Mouse (Mus musculus) kidney, adult 18-20 months (tissue): ENCODE measurements at regions not wholly inside any gene's neighbourhood (a gene's known extent, or its start where the extent isn't known, plus 50 kb on each side); places are given as distances from the start of the nearest gene placed in this dataset.
"Not testable (repeated sequence)": the region's sequence is repeated elsewhere in the genome, so short reads cannot be mapped to it uniquely, and the experiment has no call there.

Experiments
- DNase-seq: peaks from one replicate; pipeline ENCODE4 v3.0.0; 2021

GRCm38 (mm10) chr7:125183011-125183410, 261.5 kb upstream of the Kdm8 start:
- not testable (repeated sequence) for DNase-seq

GRCm38 (mm10) chr7:125185037-125185679, 259.3 kb upstream of the Kdm8 start:
- no peak for DNase-seq

- DNase-seq: no peak
These were observed 257.3 kb upstream of the Kdm8 start for GRCm38 (mm10) chr7:125187011-125187740.

- DNase-seq: no peak
These were observed 255.5 kb upstream of the Kdm8 start for GRCm38 (mm10) chr7:125188986-125189385.

GRCm38 (mm10) chr7:125190067-125190466, 254.4 kb upstream of the Kdm8 start:
- DNase-seq: no peak

GRCm38 (mm10) chr7:125191313-125191712, 253.2 kb upstream of the Kdm8 start:
- DNase-seq: no peak

- no peak for DNase-seq
These were observed 233.0 kb upstream of the Kdm8 start for GRCm38 (mm10) chr7:125211346-125211973.

GRCm38 (mm10) chr7:125214036-125214435, 230.4 kb upstream of the Kdm8 start:
- no peak for DNase-seq

GRCm38 (mm10) chr7:125217630-125218029, 226.8 kb upstream of the Kdm8 start:
- DNase-seq: no peak

- no peak for DNase-seq
These were observed 221.8 kb upstream of the Kdm8 start for GRCm38 (mm10) chr7:125222684-125223083.

GRCm38 (mm10) chr7:125234911-125235310, 209.6 kb upstream of the Kdm8 start:
- DNase-seq: no peak

GRCm38 (mm10) chr7:125237026-125237425, 207.4 kb upstream of the Kdm8 start:
- DNase-seq: peak; percentile 28

GRCm38 (mm10) chr7:125243021-125243420, 201.5 kb upstream of the Kdm8 start:
- no peak for DNase-seq

- no peak for DNase-seq
These were observed 196.1 kb upstream of the Kdm8 start for GRCm38 (mm10) chr7:125248386-125248785.

- no peak for DNase-seq
These were observed 194.1 kb upstream of the Kdm8 start for GRCm38 (mm10) chr7:125250385-125250784.

GRCm38 (mm10) chr7:125250970-125251585, 193.4 kb upstream of the Kdm8 start:
- DNase-seq: no peak

GRCm38 (mm10) chr7:125254302-125254701, 190.2 kb upstream of the Kdm8 start:
- no peak for DNase-seq

- no peak for DNase-seq
These were observed 185.5 kb upstream of the Kdm8 start for GRCm38 (mm10) chr7:125259016-125259415.

GRCm38 (mm10) chr7:125262133-125262532, 182.3 kb upstream of the Kdm8 start:
- no peak for DNase-seq

GRCm38 (mm10) chr7:125262672-125263365, 181.7 kb upstream of the Kdm8 start:
- DNase-seq: no peak

GRCm38 (mm10) chr7:125263756-125264155, 180.7 kb upstream of the Kdm8 start:
- no peak for DNase-seq

GRCm38 (mm10) chr7:125270711-125271110, 173.8 kb upstream of the Kdm8 start:
- no peak for DNase-seq

GRCm38 (mm10) chr7:125271356-125271755, 173.1 kb upstream of the Kdm8 start:
- DNase-seq: no peak
